Mouse (Mus musculus): ENCODE data around the gene Olfr24. TPM values are rescaled to one million over a fixed set of nuclear protein-coding genes. Genes with fewer than 3 reads are reported as not detected.

Gene Olfr24
- polyA plus RNA-seq, 1 experiment from 2014 or later: 0.05 TPM

Other genes with a start within 250 kb of the Olfr24 start
- not detected in 2 replicates for gene Muc16, start 89.5 kb downstream of the Olfr24 start, polyA plus RNA-seq (2015; fragmentation: Nextera tagmentation; extraction: Ambion mirVana)
- gene Olfr828, start 55.5 kb upstream of the Olfr24 start, polyA plus RNA-seq (2015; fragmentation: Nextera tagmentation; extraction: Ambion mirVana): not detected in 2 replicates
- not detected in 2 replicates for gene Olfr829, start 90.9 kb upstream of the Olfr24 start, polyA plus RNA-seq (2015; fragmentation: Nextera tagmentation; extraction: Ambion mirVana)
- gene Olfr830, start 110.7 kb upstream of the Olfr24 start, polyA plus RNA-seq (2015; fragmentation: Nextera tagmentation; extraction: Ambion mirVana): not detected in 2 replicates
- gene Olfr832, start 173.1 kb upstream of the Olfr24 start, polyA plus RNA-seq (2015; fragmentation: Nextera tagmentation; extraction: Ambion mirVana): not detected in 2 replicates
- not detected in 2 replicates for gene Olfr834, start 224.0 kb upstream of the Olfr24 start, polyA plus RNA-seq (2015; fragmentation: Nextera tagmentation; extraction: Ambion mirVana)

Data from forebrain, embryonic 15.5 days (tissue).